Mouse (Mus musculus): Measurements from ENCODE around the gene Tmem150c. TPM values are rescaled to one million over a fixed set of nuclear protein-coding genes. Genes with fewer than 3 reads are reported as not detected.

Gene Tmem150c
- total RNA-seq, 2 experiments from 2014 or later = 41.5 to 46.9 TPM

DNA sequence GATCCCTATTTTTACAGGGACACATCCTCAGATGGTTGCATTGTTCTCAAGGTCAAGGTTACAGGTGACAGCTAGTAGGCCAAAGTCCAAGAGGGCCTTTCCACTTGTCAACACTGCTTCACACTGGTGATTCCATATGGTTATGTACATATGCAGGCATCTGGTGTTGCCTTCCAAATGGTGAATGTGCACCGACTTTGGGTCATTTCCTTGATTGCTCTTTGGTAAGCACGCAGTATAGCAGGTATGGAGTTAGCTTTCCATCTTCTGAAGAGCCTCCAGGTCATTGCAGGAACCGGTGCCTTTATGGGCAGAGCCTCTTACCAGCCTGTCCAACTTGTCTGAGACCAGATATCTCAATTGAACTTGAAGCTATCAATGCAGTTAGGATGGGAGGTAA lies 127.0 kb downstream of the Tmem150c start:
- Histone ChIP-seq H3K27ac (no peak overlapping the region), H3K4me3 (no peak overlapping the region)
- DNase-seq (ENCODE audit: extremely low spot score in 1 of 2, low spot score in 2 of 2) = no peak
- TF ChIP-seq CTCF (IDR thresholded peaks at IDR 0.05) = no peak
- intact Hi-C loops (cut with DNase I) = no loop called here

DNA sequence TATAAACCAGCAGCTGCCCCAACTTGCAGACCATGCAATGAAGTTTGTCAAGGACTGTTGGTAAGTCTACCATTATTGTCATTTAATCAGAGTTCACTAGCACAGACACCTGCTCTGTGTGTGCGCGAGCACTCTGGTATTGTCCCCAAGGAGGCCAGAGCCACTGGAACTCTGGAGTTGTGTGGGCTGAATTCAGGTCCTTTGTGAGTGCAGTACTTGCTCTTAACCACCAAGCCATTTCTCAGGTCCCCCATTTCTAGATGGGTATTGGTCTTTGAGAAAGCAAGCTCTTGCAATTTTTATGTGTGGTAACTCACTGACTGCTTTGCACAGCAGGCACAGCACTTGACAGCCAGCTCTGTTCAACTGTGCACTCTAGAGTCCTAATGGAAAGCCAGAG lies 127.5 kb downstream of the Tmem150c start:
- no peak for DNase-seq (ENCODE audit: extremely low spot score in 1 of 2, low spot score in 2 of 2)
- H3K4me3 ChIP-seq = no peak overlapping the region
- TF ChIP-seq CTCF (IDR thresholded peaks at IDR 0.05) = no peak; the same call in 1 of the 2 replicates
- H3K27ac ChIP-seq = no peak overlapping the region
- intact Hi-C loops (cut with DNase I) = no loop called here

DNA sequence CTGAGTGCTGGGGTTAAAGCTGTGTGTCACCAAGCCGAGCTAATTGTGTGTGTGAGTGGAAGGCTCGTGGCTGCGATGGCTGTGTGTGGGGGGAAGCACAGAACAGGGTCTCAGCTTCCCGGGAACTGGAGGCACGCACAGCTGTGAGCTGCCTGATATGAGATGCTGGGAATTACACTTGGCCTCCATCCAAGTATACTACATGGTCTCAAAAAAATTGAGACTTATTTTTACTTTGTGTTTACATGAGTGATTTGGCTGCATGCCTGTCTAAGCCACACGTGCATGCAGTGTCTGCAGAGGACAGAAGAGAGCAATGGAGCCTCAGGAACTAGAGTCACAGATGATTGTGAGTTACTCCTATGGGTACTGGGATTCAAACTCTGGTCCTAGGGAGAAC lies 129.5 kb downstream of the Tmem150c start:
- no peak for TF ChIP-seq CTCF (IDR thresholded peaks at IDR 0.05)
- Histone ChIP-seq H3K27ac (no peak overlapping the region), H3K4me3 (no peak overlapping the region)
- intact Hi-C loops (cut with DNase I) = no loop called here
- no peak for DNase-seq (ENCODE audit: extremely low spot score in 1 of 2, low spot score in 2 of 2)

Other genes starting within 250 kb of the Tmem150c start
- 100 to 1,000 TPM; 194 to 222 TPM for gene Hnrnpd, start 180.9 kb downstream of the Tmem150c start, total RNA-seq (2021)
- 1 to 10 TPM; 1.9 TPM for gene 4930524J08Rik, start 180.7 kb downstream of the Tmem150c start, total RNA-seq (2021)
- gene Hnrnpdl, start 120.1 kb downstream of the Tmem150c start, total RNA-seq (2021) = 100 to 1,000 TPM; 177 to 178 TPM
- gene Enoph1, start 119.8 kb downstream of the Tmem150c start, total RNA-seq (2021) = 10 to 100 TPM; 50.3 to 55.7 TPM

All from left cerebral cortex, adult 2 months (tissue).